Mouse (Mus musculus): ENCODE measurements around the gene C1galt1c1. TPM values are rescaled to one million over a fixed set of nuclear protein-coding genes. Genes with fewer than 3 reads are reported as not detected.

C1galt1c1 gene
- polyA plus RNA-seq, 1 experiment from 2014 or later = 31.9 TPM

GRCm38 (mm10) chrX:38642183-38642582 is 7.3 kb upstream of the C1galt1c1 start:
- H3K27me3 ChIP-seq (ENCODE audit: control insufficient read depth, insufficient read depth, low read length) = no peaks in the 10 kb centered on the region
- no peak for ATAC-seq (ENCODE audit: insufficient number of reproducible peaks, insufficient read depth, low FRiP score, low read depth)

DNA sequence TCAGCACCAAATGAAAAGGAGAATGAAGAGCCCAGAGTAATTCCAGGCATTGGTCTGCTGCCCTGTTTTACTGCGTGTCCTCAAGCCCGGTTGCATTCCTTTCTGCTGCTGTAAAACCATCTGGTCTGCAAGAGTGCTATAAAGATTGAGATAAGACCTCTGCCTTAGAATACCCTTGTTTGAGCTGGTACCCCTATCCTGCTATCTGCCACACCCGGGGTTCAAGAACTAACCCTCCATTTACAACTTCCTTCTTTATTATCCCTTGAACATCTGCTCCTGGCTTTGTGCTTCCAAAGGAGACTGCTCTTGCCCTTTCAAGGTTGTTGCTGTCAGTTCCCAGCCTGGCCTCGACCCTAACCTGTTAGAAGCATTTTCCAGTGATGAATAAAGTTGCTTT is 6.5 kb upstream of the C1galt1c1 start:
- 45% methylated on average over 4 of the region's 4 CpGs for WGBS
- Histone ChIP-seq H3K9me3 (ENCODE audit: control insufficient read depth, low read depth, low read length) (no peaks in the 10 kb centered on the region), H3K4me2 (replicated peaks; ENCODE audit: low read depth, low read length) (no peak overlapping the region), H3K36me3 (ENCODE audit: control insufficient read depth, insufficient read depth, low read length) (no peaks in the 10 kb centered on the region), H3K27ac (ENCODE audit: low read length) (no peak overlapping the region), H3K4me3 (ENCODE audit: low read depth, low read length) (no peak overlapping the region), H3K27me3 (ENCODE audit: control insufficient read depth, insufficient read depth, low read length) (no peaks in the 10 kb centered on the region), H3K9ac (replicated peaks; ENCODE audit: low read depth, low read length) (no peak overlapping the region), H3K4me1 (ENCODE audit: control insufficient read depth, insufficient read depth, low read length) (no peaks in the 10 kb centered on the region)
- ATAC-seq (ENCODE audit: insufficient number of reproducible peaks, insufficient read depth, low FRiP score, low read depth) = no peak

More at GRCm38 (mm10) chrX:38642183-38642582, 7.3 kb upstream of the C1galt1c1 start:
- H3K27ac ChIP-seq (ENCODE audit: low read length) = no peak overlapping the region
- no peaks in the 10 kb centered on the region for H3K36me3 ChIP-seq (ENCODE audit: control insufficient read depth, insufficient read depth, low read length)
- no peaks in the 10 kb centered on the region for H3K4me1 ChIP-seq (ENCODE audit: control insufficient read depth, insufficient read depth, low read length)
- H3K4me3 ChIP-seq (ENCODE audit: low read depth, low read length) = no peak overlapping the region
- no peak overlapping the region for H3K9ac ChIP-seq (replicated peaks; ENCODE audit: low read depth, low read length)
- WGBS = 51% methylated on average over 4 of the region's 4 CpGs
- H3K4me2 ChIP-seq (replicated peaks; ENCODE audit: low read depth, low read length) = no peak overlapping the region
- no peaks in the 10 kb centered on the region for H3K9me3 ChIP-seq (ENCODE audit: control insufficient read depth, low read depth, low read length)

DNA sequence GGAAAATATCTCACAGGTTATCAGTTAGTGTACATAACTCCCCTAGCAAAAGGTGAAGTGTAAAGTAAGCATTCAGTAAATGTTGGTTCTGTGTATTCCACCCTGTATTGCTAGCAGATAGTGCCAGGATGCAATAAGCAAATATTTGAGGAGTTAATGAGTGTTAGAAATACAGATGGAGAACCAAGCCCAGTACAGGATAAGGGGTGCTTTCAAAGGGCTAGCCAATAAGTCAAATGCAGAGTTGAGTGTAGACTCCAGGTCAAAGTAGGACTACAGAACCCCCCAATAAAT is 698 bp upstream of the C1galt1c1 start:
- ATAC-seq (ENCODE audit: insufficient number of reproducible peaks, insufficient read depth, low FRiP score, low read depth) = peak; percentile 39
- Histone ChIP-seq H3K27ac (ENCODE audit: low read length) (0 out of 2 replicates have a peak overlapping the region, but pooled peaks have one; percentile 15), H3K4me2 (replicated peaks; ENCODE audit: low read depth, low read length) (peak overlapping the region; percentile 37), H3K9ac (replicated peaks; ENCODE audit: low read depth, low read length) (no peak overlapping the region), H3K4me1 (ENCODE audit: control insufficient read depth, insufficient read depth, low read length) (no peaks in the 10 kb centered on the region; the same call in 1 of the 2 replicates), H3K27me3 (ENCODE audit: control insufficient read depth, insufficient read depth, low read length) (no peaks in the 10 kb centered on the region), H3K4me3 (ENCODE audit: low read depth, low read length) (peak overlapping the region; percentile 41), H3K36me3 (ENCODE audit: control insufficient read depth, insufficient read depth, low read length) (no peaks in the 10 kb centered on the region), H3K9me3 (ENCODE audit: control insufficient read depth, low read depth, low read length) (no peaks in the 10 kb centered on the region)

GRCm38 (mm10) chrX:38600995-38601369 is 33.9 kb downstream of the C1galt1c1 start:
- peak overlapping the region; percentile 43 for H3K4me3 ChIP-seq (ENCODE audit: low read depth, low read length)
- H3K4me2 ChIP-seq (replicated peaks; ENCODE audit: low read depth, low read length) = peak overlapping the region; percentile 50
- H3K9me3 ChIP-seq (ENCODE audit: control insufficient read depth, low read depth, low read length) = no peaks in the 10 kb centered on the region
- H3K27me3 ChIP-seq (ENCODE audit: control insufficient read depth, insufficient read depth, low read length) = no peaks in the 10 kb centered on the region
- peak; percentile 49; the same call in 1 of the 2 replicates for ATAC-seq (ENCODE audit: insufficient number of reproducible peaks, insufficient read depth, low FRiP score, low read depth)
- H3K4me1 ChIP-seq (ENCODE audit: control insufficient read depth, insufficient read depth, low read length) = no peaks in the 10 kb centered on the region
- H3K9ac ChIP-seq (replicated peaks; ENCODE audit: low read depth, low read length) = 0 out of 2 replicates have a peak overlapping the region, but pooled peaks have one; percentile 36
- WGBS = 23% methylated on average over 3 of the region's 3 CpGs
- H3K36me3 ChIP-seq (ENCODE audit: control insufficient read depth, insufficient read depth, low read length) = no peaks in the 10 kb centered on the region
- peak overlapping the region; percentile 69 for H3K27ac ChIP-seq (ENCODE audit: low read length)

GRCm38 (mm10) chrX:38600177-38600994 is 34.5 kb downstream of the C1galt1c1 start, which contains the start of gene Mcts1:
TSS of gene Mcts1 (plus strand) at chrX:38600578.
- peak; percentile 84; the same call in 1 of the 2 replicates for ATAC-seq (ENCODE audit: insufficient number of reproducible peaks, insufficient read depth, low FRiP score, low read depth)
- Histone ChIP-seq H3K4me3 (ENCODE audit: low read depth, low read length) (peak within 1 kb of the TSS; percentile 43), H3K9me3 (ENCODE audit: control insufficient read depth, low read depth, low read length) (no peaks in the 10 kb centered on the region), H3K9ac (replicated peaks; ENCODE audit: low read depth, low read length) (0 out of 2 replicates have a peak within 1 kb of the TSS, but pooled peaks have one; percentile 36), H3K4me2 (replicated peaks; ENCODE audit: low read depth, low read length) (peak within 1 kb of the TSS; percentile 50), H3K27ac (ENCODE audit: low read length) (peak within 1 kb of the TSS; percentile 69), H3K27me3 (ENCODE audit: control insufficient read depth, insufficient read depth, low read length) (no peaks in the 10 kb centered on the region), H3K4me1 (ENCODE audit: control insufficient read depth, insufficient read depth, low read length) (no peaks in the 10 kb centered on the region), H3K36me3 (ENCODE audit: control insufficient read depth, insufficient read depth, low read length) (no peaks in the 10 kb centered on the region)
- WGBS = 21% methylated on average over 26 of the region's 26 CpGs

DNA sequence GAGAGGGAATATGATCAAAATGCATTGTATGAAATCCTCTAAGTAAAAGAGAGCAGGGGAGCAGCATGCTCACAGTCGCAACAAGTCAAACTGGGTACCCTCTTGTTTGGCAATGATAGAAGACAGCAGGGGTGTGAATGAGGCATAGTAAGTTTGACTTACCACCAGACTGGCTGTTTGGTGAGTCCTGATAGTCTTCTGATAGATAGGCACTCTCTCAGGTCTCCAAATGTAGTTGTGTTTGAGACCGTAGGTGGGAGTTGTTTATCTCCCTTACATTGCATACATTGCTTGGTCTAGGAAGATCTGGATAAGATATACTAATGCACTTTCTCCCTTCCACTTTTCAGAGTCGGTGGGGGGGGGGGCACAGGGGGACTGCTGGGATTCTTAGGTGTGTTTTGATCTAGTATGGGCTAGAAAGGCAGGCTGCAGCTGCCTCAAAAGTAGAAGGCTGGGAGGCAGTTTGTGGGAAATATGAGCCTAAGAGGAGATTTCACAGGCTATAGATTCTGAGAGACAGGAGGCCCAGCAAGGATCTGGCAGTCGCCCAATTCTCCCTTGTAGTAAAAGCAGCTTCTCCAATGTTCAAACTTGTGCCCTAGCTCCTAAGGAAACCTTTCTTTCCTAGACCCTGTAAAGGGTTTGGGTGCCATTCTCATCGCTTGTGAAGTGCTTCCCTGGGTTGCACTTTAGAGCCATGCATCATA is 41.6 kb downstream of the C1galt1c1 start:
- Histone ChIP-seq H3K4me2 (replicated peaks; ENCODE audit: low read depth, low read length) (no peak overlapping the region), H3K9me3 (ENCODE audit: control insufficient read depth, low read depth, low read length) (no peaks in the 10 kb centered on the region), H3K4me3 (ENCODE audit: low read depth, low read length) (no peak overlapping the region), H3K4me1 (ENCODE audit: control insufficient read depth, insufficient read depth, low read length) (no peaks in the 10 kb centered on the region), H3K36me3 (ENCODE audit: control insufficient read depth, insufficient read depth, low read length) (no peaks in the 10 kb centered on the region), H3K9ac (replicated peaks; ENCODE audit: low read depth, low read length) (no peak overlapping the region), H3K27me3 (ENCODE audit: control insufficient read depth, insufficient read depth, low read length) (no peaks in the 10 kb centered on the region), H3K27ac (ENCODE audit: low read length) (no peak overlapping the region)
- WGBS = 40% methylated on average over 5 of the region's 5 CpGs
- ATAC-seq (ENCODE audit: insufficient number of reproducible peaks, insufficient read depth, low FRiP score, low read depth) = no peak

- Histone ChIP-seq H3K4me1 (ENCODE audit: control insufficient read depth, insufficient read depth, low read length) (no peaks in the 10 kb centered on the region), H3K4me3 (ENCODE audit: low read depth, low read length) (no peak overlapping the region), H3K36me3 (ENCODE audit: control insufficient read depth, insufficient read depth, low read length) (no peaks in the 10 kb centered on the region), H3K27me3 (ENCODE audit: control insufficient read depth, insufficient read depth, low read length) (no peaks in the 10 kb centered on the region), H3K4me2 (replicated peaks; ENCODE audit: low read depth, low read length) (no peak overlapping the region), H3K9me3 (ENCODE audit: control insufficient read depth, low read depth, low read length) (no peaks in the 10 kb centered on the region), H3K9ac (replicated peaks; ENCODE audit: low read depth, low read length) (no peak overlapping the region), H3K27ac (ENCODE audit: low read length) (no peak overlapping the region)
- whole genome bisulfite sequencing = 77% methylated on average over 3 of the region's 3 CpGs
- ATAC-seq (ENCODE audit: insufficient number of reproducible peaks, insufficient read depth, low FRiP score, low read depth) = no peak
These were observed 43.1 kb downstream of the C1galt1c1 start for GRCm38 (mm10) chrX:38591749-38592148.

DNA sequence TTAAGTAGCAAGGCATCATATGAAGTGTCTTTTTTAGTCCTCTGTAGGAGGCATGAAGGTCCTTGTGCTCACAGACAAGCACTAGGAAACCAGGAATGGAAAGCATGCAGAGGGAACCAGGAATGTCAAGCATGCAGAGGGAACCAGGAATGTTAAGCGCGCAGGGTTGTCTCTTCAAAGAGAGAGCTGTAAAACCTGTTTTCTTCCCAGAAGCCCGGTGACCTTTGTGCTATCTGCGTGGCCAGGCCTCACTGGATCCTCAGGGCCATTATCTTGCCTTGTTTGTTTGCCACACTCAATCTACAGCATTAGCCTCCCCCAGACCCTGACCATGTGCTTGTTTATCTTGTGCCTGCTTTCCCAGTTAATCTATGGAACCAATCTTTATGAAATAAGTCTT is 45.1 kb downstream of the C1galt1c1 start:
- Histone ChIP-seq H3K36me3 (ENCODE audit: control insufficient read depth, insufficient read depth, low read length) (no peaks in the 10 kb centered on the region), H3K4me1 (ENCODE audit: control insufficient read depth, insufficient read depth, low read length) (no peaks in the 10 kb centered on the region), H3K4me3 (ENCODE audit: low read depth, low read length) (no peak overlapping the region), H3K27me3 (ENCODE audit: control insufficient read depth, insufficient read depth, low read length) (no peaks in the 10 kb centered on the region), H3K9ac (replicated peaks; ENCODE audit: low read depth, low read length) (no peak overlapping the region), H3K9me3 (ENCODE audit: control insufficient read depth, low read depth, low read length) (no peaks in the 10 kb centered on the region), H3K4me2 (replicated peaks; ENCODE audit: low read depth, low read length) (no peak overlapping the region), H3K27ac (ENCODE audit: low read length) (no peak overlapping the region)
- ATAC-seq (ENCODE audit: insufficient number of reproducible peaks, insufficient read depth, low FRiP score, low read depth) = no peak
- WGBS = 49% methylated on average over 4 of the region's 4 CpGs

Measured in stomach, embryonic 14.5 days (tissue).